Mouse (Mus musculus) regulatory T cell (primary cell): Measurements from ENCODE around the gene Krtap17-1.

ENCODE experiments used
- in situ Hi-C: fragments of 300-600 bp; cut with MboI, MseI; formaldehyde crosslinking; loops from one replicate; pipeline ENCODE4 v1.15.1; 2025; ENCODE audit warnings: high pct_unique_total_duplicates

Gene Krtap17-1

DNA sequence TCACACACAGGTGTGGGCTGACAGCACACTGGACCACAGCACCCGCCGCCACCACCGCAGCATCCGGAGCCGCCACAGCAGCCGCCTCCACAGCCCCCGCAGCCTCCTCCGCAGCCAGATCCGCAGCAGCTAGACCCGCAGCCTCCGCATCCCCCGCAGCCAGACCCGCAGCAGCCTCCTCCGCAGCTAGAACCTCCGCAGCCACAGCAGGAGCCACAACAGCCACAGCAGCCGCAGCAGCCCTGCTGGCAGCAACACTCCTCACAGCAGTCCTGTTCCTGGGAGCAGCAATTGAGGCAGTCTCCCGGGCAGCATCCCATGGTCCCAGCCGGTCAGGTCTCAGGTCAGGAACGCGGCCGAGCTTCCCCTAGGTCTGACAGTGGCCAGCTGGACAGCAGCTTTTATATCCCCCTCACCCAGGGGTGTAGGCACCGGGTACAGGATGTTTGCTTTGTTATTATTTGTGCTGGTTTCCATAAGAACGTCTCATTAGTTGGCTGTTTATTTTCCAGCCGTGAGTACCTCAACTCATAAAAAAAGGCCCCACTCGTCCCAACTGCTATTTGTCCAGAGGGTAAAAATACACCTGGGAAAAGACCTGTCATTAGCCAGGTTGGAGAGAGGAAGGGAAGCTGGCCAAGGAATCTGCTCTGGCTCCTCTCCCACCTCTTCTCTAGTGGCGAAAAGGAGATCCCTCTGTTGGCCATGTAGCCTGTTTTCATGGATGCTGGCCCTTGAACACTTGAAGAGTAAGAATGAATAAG, at the start of gene Krtap17-1:
Gene Krtap17-1 (minus strand): TSS at position 375 of the 764 bp plus-strand sequence.
- in situ Hi-C loops, result no loop called here

DNA sequence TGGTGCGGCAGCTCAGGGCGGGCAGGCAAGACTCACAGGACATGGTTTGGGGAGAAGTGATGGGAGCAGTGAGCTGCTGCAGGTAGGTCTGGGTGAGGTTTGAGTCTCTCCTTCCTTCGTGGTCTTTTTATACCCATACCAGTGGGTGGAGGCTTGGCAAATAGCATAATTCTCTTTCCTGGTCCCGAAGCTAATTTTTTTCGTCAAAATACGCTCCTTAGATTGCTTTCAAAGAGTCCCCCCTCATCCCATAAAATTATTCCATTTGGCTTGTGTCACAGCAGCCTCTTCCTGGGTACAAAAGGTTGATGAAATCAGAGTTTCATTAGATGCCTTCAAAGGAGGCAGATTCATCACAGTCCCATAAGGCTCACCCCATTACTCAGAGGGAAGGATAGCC, 47.7 kb upstream of the Krtap17-1 start, which contains the start of gene Krt34:
Gene Krt34 (minus strand): TSS at position 101 of the 400 bp plus-strand sequence.
- in situ Hi-C loops, result no loop called here

DNA sequence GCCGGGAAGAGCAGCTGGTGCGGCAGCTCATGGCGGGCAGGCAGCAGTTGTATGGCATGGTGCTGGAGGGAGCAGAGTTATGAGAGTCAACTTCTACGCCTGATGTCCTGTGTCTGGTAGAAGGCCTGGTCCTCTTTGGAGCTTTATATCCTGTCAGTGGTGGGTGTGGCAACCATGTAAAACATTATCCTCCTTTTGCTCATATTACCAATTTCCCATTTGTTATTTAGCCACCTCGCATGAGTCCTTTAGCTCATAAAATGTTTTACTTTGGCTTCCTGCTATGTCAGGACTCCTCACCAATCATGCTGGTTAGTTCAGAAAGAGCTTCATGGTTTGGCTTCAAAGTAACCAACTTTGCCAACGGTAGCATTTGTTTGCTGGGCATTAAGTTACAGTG, 36.0 kb upstream of the Krtap17-1 start, which contains the start of gene Krt33b:
Gene Krt33b (minus strand): TSS at position 101 of the 400 bp plus-strand sequence.
- in situ Hi-C loops, result no loop called here

DNA sequence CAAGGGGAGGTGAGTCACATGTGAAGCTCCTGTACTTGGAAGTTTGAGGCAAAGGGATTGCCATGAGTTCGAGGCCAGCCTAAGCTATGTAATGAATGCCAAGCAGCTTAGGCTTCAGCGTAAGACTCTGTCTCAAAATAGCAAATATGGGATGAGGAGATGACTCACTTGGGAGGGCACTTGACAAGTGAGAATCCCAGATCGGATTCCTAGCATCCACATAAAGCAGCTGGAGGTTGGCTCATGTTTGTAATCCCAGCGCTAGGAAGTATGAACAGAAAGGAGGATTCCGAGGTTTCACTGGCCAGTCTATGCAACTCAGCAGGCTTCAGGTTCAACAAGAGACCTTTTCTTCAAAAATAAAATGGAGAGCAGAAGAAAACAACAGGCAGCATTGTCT, 27.6 kb upstream of the Krtap17-1 start:
- in situ Hi-C loops, result no loop called here

DNA sequence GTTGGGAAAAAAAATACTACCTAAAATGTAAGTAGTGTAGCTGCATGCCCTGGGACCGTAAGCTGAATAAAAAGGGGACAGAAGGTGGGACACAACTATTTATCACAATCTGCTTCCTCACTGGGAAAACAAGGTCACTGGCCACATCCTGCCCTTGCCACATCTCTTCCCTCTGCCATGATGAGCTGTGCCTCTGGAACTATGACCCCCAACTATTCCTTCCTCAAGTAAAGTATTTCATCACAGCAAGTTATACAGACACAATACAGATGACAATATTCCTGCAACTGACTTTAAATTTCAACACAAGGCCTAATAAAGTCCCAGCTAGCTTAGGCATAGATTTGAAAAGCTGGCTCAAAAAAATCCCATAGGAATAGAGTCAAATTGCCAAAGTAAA, 25.7 kb upstream of the Krtap17-1 start:
- in situ Hi-C loops, result loop anchor here (5.0 kb wide), 1 partner anchor 33 kb away; the partner anchor contains the start of gene Krt31

DNA sequence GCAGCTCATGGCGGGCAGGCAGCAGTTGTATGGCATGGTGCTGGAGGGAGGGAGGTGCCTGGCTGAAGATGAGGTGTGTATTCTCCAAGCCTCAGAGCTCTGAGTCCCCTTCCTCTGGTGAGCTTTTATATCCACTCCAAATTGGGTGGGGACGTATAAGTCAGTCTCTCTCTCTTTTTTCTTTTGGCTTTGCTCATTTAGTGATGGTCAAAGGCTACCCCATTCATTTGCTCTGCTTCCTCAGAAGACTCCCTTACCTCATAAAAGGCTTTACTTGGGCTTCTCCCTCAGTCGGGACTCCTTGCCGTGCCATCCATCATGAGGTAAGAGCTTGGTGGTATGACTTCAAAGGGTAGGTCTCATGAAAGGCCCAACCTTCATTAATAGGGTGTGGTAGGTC, 22.3 kb upstream of the Krtap17-1 start, which contains the start of gene Krt33a:
Gene Krt33a (minus strand): TSS at position 101 of the 400 bp plus-strand sequence.
- in situ Hi-C loops, result loop anchor here (5.0 kb wide), 1 partner anchor 36 kb away; the partner anchor contains the start of gene Krt31

DNA sequence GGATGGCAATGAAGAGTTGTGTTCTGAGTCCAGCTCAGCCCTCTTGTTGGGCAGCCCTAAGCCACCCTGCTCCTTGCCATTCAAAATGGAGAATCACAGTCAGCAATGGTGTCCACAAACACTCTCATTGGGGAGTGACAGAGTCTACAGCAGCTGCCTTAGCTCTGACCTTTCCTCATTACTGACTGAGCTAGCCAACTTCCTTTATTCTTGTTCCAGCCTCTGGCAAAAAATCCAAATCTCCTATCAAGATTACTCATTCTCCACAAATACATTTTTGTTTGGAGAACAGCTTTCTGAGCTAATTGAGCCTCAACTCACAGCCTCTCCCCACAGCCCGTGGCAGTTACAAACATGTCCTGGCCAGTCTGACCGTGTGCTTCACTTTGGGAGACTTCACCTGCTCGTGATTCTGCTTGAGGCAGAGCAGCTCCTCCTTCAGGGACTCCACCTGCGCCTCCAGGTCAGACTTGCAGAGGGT, 19.9 kb upstream of the Krtap17-1 start:
- in situ Hi-C loops, result no loop called here

DNA sequence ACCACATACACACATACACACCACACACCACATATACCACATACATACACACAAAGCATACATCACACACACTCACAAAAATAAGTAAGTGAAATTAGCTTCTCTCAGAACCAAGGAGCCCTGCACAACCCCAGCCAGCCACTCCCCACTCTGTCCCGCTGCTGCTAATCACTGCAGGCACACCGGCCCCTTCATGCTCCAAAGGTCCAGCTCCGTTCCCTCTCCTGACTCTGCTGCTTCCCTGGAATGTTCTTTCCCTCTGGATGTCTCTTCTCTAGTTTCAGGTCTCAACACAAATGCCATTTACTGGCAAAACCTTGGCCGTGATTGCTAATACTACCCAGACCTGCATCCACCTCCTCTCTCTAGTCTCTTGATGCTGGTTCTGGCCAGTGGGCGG, 16.9 kb upstream of the Krtap17-1 start:
- in situ Hi-C loops, result no loop called here

DNA sequence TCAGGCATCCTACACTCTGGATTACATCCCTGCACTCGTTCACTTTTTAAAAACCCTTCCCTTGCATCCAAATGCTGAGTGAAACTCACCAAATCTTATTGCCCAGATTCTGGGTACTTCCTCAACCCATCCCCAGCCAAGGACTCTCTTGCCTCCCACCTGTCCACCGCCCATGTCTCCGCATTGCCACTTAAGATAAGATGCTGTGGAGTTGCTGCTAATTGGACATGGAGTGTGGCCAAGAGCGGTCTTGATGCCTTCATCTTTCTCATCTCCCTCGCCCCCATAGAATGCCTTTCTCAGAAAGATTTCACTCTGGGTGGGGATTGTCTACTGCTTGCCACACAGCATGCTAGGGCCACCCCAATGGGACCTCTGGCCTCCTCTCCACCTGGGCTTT, 14.5 kb upstream of the Krtap17-1 start:
- in situ Hi-C loops, result loop anchor here (10.0 kb wide), 1 partner anchor 544 kb away; no protein-coding TSS in a partner anchor

DNA sequence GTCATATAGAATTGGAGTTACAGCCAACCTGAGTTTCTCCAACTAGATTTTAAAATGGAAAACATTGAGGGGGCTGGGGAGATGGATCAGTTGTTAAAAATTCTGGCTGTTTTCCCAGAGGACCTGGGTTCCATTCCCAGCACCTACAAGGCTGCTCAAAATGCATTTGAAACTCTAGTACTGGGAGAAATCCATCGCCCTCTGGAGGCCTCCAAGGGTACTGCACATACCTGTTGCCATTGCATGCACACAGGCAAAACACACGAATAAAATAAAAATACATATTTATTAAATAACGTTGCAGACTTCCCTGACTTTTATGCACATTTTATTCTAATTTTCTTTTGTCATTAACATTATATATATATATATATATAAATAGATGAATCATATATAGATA, 12.8 kb upstream of the Krtap17-1 start:
- in situ Hi-C loops, result loop anchor here (10.0 kb wide), 1 partner anchor 542 kb away; no protein-coding TSS in a partner anchor

DNA sequence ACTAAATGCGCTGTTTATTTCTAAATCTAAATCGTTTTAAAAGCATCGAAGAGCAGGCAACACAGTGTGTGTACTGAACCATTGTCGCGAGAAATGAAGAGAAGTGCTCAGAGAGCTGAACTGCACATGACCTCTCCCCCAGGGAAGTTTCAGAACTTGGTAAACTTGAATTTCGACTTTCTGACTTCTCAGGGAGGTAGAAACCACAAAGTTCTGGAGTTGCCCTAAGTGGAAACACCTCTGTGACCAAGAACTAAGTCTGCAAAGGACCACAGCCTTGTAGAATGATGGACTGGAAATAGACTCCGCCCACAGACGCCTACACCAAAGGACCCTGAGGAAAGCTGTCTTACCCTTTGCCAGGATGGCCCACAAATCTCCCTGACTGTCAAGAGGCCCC, 12.1 kb upstream of the Krtap17-1 start:
- in situ Hi-C loops, result loop anchor here (10.0 kb wide), 1 partner anchor 541 kb away; no protein-coding TSS in a partner anchor

DNA sequence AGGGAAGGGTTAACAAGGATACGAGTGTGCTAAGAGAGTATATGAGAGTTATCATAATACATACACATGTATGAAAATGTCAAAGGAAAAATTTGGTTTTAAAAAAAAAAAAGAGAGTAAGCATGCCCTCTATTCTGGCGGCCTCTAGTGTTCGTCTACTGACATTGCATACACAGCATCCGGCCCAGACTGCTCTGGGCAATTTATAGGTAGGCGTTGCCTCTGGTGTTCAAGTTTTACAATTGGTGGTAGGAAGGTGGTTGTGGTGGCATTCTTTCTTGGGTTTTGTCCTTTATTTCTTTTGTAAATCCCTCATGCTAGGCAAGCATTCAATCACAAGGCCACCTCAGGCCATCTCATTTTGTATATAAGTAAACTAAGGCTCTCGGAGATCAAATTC, 11.1 kb upstream of the Krtap17-1 start:
- in situ Hi-C loops, result loop anchor here (10.0 kb wide), 1 partner anchor 540 kb away; no protein-coding TSS in a partner anchor

DNA sequence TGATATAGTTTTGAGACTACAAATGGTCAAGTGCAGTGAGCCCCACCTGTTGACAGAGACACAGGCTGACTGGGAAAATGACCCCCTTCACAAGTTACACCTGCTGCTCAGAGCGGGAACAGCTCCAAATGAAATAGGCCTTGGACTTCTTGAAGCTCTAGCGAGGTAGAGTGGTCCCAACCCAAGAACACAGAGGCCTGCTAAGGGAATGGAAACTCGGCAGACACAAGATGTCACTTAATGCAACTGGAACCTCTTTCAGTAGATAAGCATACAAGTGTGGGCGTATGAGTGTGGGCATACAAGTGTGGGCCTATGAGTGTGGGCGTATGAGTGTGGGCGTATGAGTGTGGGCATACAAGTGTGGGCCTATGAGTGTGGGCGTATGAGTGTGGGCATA, 5.3 kb upstream of the Krtap17-1 start:
- in situ Hi-C loops, result no loop called here

DNA sequence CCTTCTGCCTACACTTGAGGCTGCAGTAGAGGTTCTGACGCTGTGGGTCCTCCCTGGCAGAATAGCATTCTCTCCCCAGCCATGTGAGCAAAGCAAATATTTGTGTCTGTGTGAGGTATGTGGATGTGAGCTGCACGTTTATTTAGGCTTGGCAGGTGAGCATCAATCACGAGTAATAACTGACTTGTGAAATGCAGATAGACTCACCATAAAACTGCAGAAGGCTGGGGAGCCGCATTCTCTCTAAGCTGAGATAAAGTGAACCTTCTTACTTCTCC, 529 bp upstream of the Krtap17-1 start:
- in situ Hi-C loops, result no loop called here

DNA sequence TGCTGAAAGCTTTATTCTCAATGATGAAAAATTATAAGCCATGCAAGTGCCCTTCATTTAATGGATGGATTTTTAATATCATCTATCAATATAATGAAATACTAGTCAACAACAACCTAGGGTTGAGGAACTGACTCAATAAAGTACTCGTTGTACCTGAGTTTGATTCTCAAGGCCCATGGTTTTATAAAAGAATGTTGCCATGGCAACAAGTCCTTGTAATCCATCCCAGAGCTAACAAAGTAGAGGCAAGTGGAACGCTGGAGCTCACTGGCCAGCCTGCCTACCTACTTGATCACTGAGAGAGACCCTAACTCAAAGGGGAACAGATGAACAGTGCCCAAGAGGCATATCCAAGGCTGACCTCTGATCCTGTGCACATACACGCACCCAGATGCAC, 3.2 kb downstream of the Krtap17-1 start:
- in situ Hi-C loops, result no loop called here

DNA sequence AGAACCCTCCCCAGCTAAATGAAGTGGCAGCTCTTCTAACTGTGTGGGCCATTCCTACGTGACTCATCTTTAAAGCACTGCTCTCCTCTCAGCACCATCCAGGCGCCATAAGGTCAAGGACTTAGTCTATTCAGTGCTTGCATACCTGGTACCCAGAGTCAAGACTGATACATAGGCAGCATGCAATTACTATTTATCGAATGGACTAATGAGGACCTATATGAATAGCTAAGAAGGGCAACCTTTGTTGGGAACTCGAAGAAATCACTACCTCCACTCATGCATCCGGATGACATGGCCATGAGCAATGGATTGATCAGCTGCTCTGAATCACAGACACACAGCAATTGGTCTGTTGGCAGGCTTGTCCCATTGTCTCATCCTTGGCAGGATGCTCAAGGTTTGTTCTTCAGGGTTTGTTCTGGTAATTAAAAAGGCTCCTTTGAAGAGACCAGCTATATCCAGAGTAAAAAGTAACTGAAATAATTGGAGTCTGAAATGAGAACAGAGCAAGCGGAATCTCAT, 3.9 kb downstream of the Krtap17-1 start:
- in situ Hi-C loops, result no loop called here

DNA sequence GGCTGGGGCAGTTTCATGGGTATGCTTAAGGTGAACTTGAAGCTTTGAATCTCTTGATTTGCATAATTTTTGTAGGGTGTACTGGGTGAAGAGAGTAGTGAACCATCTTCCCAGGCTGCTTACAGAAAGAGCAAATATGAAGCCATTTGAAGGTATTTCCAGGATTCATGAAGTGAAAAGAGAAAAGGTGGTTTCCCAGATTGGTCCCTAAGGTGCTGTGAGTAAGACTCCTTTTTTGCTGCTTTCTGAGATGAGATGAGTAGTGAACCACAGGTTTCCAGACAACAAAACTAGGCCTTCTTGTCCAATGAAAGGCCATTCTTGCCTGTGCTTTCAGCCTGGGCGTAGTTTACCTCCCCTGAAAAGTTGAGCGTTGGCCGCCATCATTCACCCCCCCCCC, 5.3 kb downstream of the Krtap17-1 start:
- in situ Hi-C loops, result no loop called here

DNA sequence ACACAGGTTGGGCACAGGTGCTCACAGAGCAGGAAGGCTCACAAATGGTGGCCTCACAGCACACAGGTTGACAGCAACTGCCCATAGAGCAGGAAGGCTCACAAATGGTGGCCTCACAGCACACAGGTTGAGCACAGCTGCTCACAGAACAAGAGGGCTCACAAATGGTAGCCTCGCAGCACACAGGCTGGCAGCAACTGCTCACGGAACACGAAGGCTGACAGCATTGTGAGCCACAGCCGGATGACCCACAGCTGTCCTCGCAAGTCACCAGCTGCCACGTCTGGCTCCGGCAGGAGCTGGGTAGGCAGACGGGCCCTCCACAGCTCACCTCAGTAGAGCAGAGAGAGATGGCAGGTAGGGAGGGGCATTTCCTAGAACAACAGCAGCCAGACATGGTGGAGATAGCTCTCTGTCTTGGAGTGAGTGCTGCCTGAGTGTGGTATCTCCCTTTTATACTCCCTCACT, 7.6 kb downstream of the Krtap17-1 start, which contains the start of gene Krtap16-1:
Gene Krtap16-1 (minus strand): TSS at position 418 of the 468 bp plus-strand sequence.
- in situ Hi-C loops, result no loop called here

DNA sequence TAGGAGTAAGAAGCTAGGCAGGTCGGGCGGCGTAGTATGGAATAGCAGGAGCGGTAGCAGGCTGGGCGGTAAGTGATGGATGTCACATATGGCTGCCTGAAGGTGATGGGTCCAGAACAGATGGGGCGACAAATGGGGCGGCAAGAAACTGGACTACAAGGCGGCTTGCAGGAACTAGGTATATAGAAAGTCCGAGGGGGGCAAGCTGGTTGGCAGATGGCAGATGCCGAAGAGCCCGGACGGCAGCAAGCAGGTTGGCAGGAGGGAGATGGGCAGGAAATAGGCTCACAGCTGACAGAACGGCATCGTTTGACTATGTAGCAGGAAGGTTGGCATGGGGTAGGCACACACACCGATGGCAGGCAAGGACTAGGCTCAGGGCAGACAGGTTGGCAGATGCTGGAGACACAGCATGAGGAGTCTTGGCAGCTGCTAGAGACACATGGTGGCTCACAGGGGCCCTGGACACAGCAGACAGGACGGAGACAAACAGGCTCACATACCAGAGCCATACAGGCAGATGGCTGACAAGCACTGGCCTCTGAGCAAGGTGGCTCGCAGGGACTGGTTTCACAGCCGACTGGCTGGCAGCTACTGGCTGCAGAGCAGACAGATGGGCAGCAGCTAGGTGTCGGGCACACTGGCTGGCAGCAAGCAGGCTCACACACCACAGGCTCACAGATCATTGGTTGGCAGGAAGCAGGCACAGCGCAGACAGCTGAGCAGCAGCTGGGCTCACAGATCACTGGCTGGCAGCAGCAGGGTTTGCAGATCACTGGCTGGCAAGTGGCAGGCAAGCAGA, 8.3 kb downstream of the Krtap17-1 start:
- in situ Hi-C loops, result no loop called here

DNA sequence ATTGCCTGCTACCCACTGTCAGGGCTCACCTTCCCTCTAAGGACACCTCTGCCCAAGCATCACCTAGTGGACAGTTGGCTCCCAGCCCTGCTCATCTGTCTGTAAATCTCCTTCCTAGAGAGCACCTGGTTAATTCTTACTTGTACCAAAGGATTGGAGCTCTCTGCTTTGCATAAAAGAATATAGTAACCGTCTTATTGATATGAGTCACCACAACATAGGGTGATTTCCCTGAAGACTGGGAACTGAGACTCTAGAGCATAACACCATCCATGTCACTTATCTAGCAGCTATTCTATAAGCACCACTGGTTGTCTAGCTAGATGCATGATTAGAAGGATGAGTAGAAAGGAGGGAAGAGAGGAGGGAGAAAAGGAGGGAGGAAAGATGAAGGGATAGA, 10.4 kb downstream of the Krtap17-1 start:
- in situ Hi-C loops, result no loop called here

DNA sequence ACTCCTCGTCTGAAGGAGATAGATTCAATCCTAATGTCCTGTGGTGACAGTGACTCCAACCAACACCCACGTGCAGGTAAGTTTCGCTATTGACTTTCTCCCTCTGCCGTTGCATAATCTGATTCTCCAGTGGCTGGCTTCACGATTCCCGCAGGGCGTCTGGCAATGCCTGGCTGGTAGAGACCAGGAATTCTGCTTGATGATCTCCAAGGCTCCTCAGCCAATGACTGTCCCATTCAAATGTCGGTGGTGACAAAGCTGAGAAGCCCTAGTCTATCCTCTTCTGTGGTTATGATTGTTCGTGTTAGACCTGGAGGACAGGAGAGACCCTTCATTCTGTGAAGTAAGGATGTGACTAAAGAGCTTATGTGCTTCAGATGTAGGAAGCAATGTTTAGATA, 11.1 kb downstream of the Krtap17-1 start:
- in situ Hi-C loops, result no loop called here

DNA sequence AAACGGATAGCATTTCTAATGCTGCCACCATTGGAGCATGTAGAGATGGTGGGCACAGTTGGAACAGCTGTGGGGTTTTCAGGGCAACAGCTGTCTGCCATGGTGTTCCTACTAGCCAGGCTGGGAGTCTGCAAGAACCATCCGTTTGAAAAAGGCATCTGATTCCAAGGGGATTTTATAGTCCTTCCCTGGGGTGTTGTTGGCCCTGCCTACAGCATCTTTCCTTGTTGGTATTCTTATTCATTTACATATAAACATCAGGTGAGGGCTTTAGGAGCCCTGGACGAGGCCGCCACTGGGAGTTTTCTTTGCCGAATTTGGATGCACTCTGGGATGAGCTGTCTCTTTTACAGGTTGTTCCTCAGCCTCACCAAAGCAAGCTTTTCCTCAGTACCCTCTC, 14.8 kb downstream of the Krtap17-1 start, which contains the start of gene Krtap29-1:
Gene Krtap29-1 (minus strand): TSS at position 101 of the 400 bp plus-strand sequence.
- in situ Hi-C loops, result no loop called here
